Mouse (Mus musculus): ENCODE measurements around the gene Cnbd2. TPM values are rescaled to one million over a fixed set of nuclear protein-coding genes. Genes with fewer than 3 reads are reported as not detected.

The Cnbd2 gene
- total and polyA plus RNA-seq, 2 experiments from 2014 or later, result 3.3 to 10.0 TPM

- ATAC-seq (ENCODE audit: low FRiP score) (no peak), DNase-seq (ENCODE audit: low spot score) (no peak)
- no peak overlapping the region for H3K4me3 ChIP-seq (ENCODE audit: low read depth, low read length)
- no peaks in the 10 kb centered on the region for H3K36me3 ChIP-seq (ENCODE audit: insufficient read depth, low read length)
- H3K4me2 ChIP-seq (ENCODE audit: low read depth, low read length, poor library complexity, severe bottlenecking), result no peak overlapping the region
- H3K4me1 ChIP-seq (ENCODE audit: insufficient read depth, low read length), result no peaks in the 10 kb centered on the region
- TF ChIP-seq CTCF (IDR thresholded peaks at IDR 0.05), result peak; percentile 53
- no peak overlapping the region for H3K9ac ChIP-seq (replicated peaks; ENCODE audit: low read length, poor library complexity, severe bottlenecking)
- H3K27ac ChIP-seq (ENCODE audit: low read depth, low read length), result no peak overlapping the region
- 90% methylated on average over 4 of the region's 4 CpGs for WGBS
- no peaks in the 10 kb centered on the region for H3K9me3 ChIP-seq (ENCODE audit: low read length)
- H3K27me3 ChIP-seq (ENCODE audit: insufficient read depth, low read length), result no peaks in the 10 kb centered on the region
These were observed 82.2 kb downstream of the Cnbd2 start for GRCm38 (mm10) chr2:156394282-156394681.

GRCm38 (mm10) chr2:156396096-156396495 is 84.0 kb downstream of the Cnbd2 start:
- Histone ChIP-seq H3K36me3 (ENCODE audit: insufficient read depth, low read length) (no peaks in the 10 kb centered on the region), H3K4me2 (ENCODE audit: low read depth, low read length, poor library complexity, severe bottlenecking) (no peak overlapping the region), H3K9ac (replicated peaks; ENCODE audit: low read length, poor library complexity, severe bottlenecking) (no peak overlapping the region), H3K27me3 (ENCODE audit: insufficient read depth, low read length) (no peaks in the 10 kb centered on the region), H3K27ac (ENCODE audit: low read depth, low read length) (no peak overlapping the region), H3K4me1 (ENCODE audit: insufficient read depth, low read length) (peaks cover 7% of the 10 kb centered on the region), H3K4me3 (ENCODE audit: low read depth, low read length) (no peak overlapping the region), H3K9me3 (ENCODE audit: low read length) (no peaks in the 10 kb centered on the region)
- TF ChIP-seq CTCF (IDR thresholded peaks at IDR 0.05), result no peak
- 79% methylated on average over 2 of the region's 2 CpGs for WGBS
- no peak for DNase-seq (ENCODE audit: low spot score)
- ATAC-seq (ENCODE audit: low FRiP score), result no peak

GRCm38 (mm10) chr2:156397988-156398387 is 85.9 kb downstream of the Cnbd2 start:
- no peak for ATAC-seq (ENCODE audit: low FRiP score)

GRCm38 (mm10) chr2:156399485-156399884 is 87.4 kb downstream of the Cnbd2 start:
- Histone ChIP-seq H3K4me1 (ENCODE audit: insufficient read depth, low read length) (peaks cover 10% of the 10 kb centered on the region), H3K27ac (ENCODE audit: low read depth, low read length) (no peak overlapping the region), H3K4me3 (ENCODE audit: low read depth, low read length) (no peak overlapping the region), H3K36me3 (ENCODE audit: insufficient read depth, low read length) (no peaks in the 10 kb centered on the region), H3K4me2 (ENCODE audit: low read depth, low read length, poor library complexity, severe bottlenecking) (no peak overlapping the region), H3K9me3 (ENCODE audit: low read length) (no peaks in the 10 kb centered on the region), H3K27me3 (ENCODE audit: insufficient read depth, low read length) (no peaks in the 10 kb centered on the region), H3K9ac (replicated peaks; ENCODE audit: low read length, poor library complexity, severe bottlenecking) (no peak overlapping the region)
- TF ChIP-seq CTCF (IDR thresholded peaks at IDR 0.05), result no peak
- DNase-seq (ENCODE audit: low spot score) (no peak), ATAC-seq (ENCODE audit: low FRiP score) (no peak)
- WGBS, result 94% methylated on average over 1 of the region's 1 CpGs

More at GRCm38 (mm10) chr2:156397988-156398387, 85.9 kb downstream of the Cnbd2 start:
- peaks cover 10% of the 10 kb centered on the region for H3K4me1 ChIP-seq (ENCODE audit: insufficient read depth, low read length)
- no peaks in the 10 kb centered on the region for H3K9me3 ChIP-seq (ENCODE audit: low read length)
- no peaks in the 10 kb centered on the region for H3K27me3 ChIP-seq (ENCODE audit: insufficient read depth, low read length)
- no peak overlapping the region for H3K27ac ChIP-seq (ENCODE audit: low read depth, low read length)
- H3K4me3 ChIP-seq (ENCODE audit: low read depth, low read length), result no peak overlapping the region
- H3K4me2 ChIP-seq (ENCODE audit: low read depth, low read length, poor library complexity, severe bottlenecking), result no peak overlapping the region
- 95% methylated on average over 7 of the region's 7 CpGs for WGBS
- no peak for TF ChIP-seq CTCF (IDR thresholded peaks at IDR 0.05)
- H3K36me3 ChIP-seq (ENCODE audit: insufficient read depth, low read length), result no peaks in the 10 kb centered on the region
- no peak for DNase-seq (ENCODE audit: low spot score)
- H3K9ac ChIP-seq (replicated peaks; ENCODE audit: low read length, poor library complexity, severe bottlenecking), result no peak overlapping the region

- peaks cover 10% of the 10 kb centered on the region for H3K4me1 ChIP-seq (ENCODE audit: insufficient read depth, low read length)
- TF ChIP-seq CTCF (IDR thresholded peaks at IDR 0.05), result no peak
- H3K4me3 ChIP-seq (ENCODE audit: low read depth, low read length), result no peak overlapping the region
- 3% methylated on average over 9 of the region's 9 CpGs for WGBS
- no peaks in the 10 kb centered on the region for H3K9me3 ChIP-seq (ENCODE audit: low read length)
- no peaks in the 10 kb centered on the region for H3K27me3 ChIP-seq (ENCODE audit: insufficient read depth, low read length)
- H3K4me2 ChIP-seq (ENCODE audit: low read depth, low read length, poor library complexity, severe bottlenecking), result peak overlapping the region; percentile 44
- H3K27ac ChIP-seq (ENCODE audit: low read depth, low read length), result peak overlapping the region; percentile 68
- H3K36me3 ChIP-seq (ENCODE audit: insufficient read depth, low read length), result no peaks in the 10 kb centered on the region
- peak; percentile 93 for DNase-seq (ENCODE audit: low spot score)
- no peak overlapping the region for H3K9ac ChIP-seq (replicated peaks; ENCODE audit: low read length, poor library complexity, severe bottlenecking)
- peak; percentile 95 for ATAC-seq (ENCODE audit: low FRiP score)
These were observed 89.2 kb downstream of the Cnbd2 start for GRCm38 (mm10) chr2:156401331-156401730.

- no peak for TF ChIP-seq CTCF (IDR thresholded peaks at IDR 0.05)
- H3K4me3 ChIP-seq (ENCODE audit: low read depth, low read length), result no peak overlapping the region
- WGBS, result 93% methylated on average over 3 of the region's 3 CpGs
- H3K27ac ChIP-seq (ENCODE audit: low read depth, low read length), result peak overlapping the region; percentile 68
- no peak overlapping the region for H3K9ac ChIP-seq (replicated peaks; ENCODE audit: low read length, poor library complexity, severe bottlenecking)
- H3K36me3 ChIP-seq (ENCODE audit: insufficient read depth, low read length), result no peaks in the 10 kb centered on the region
- ATAC-seq (ENCODE audit: low FRiP score), result no peak
- no peak overlapping the region for H3K4me2 ChIP-seq (ENCODE audit: low read depth, low read length, poor library complexity, severe bottlenecking)
- DNase-seq (ENCODE audit: low spot score), result no peak
- H3K4me1 ChIP-seq (ENCODE audit: insufficient read depth, low read length), result peaks cover 12% of the 10 kb centered on the region
- H3K9me3 ChIP-seq (ENCODE audit: low read length), result no peaks in the 10 kb centered on the region
- no peaks in the 10 kb centered on the region for H3K27me3 ChIP-seq (ENCODE audit: insufficient read depth, low read length)
These were observed 89.9 kb downstream of the Cnbd2 start for GRCm38 (mm10) chr2:156402036-156402435.
